Mouse (Mus musculus) liver, adult 2 months (tissue): ENCODE data around the gene Tanc1.

ENCODE experiments used
- CTCF ChIP-seq: fragments of 200-500 bp; IDR thresholded peaks from 2 replicates; pipeline ENCODE4 v1.5.1; 2011; ENCODE audit warnings: low read depth, low read length, control low read depth
- POLR2A ChIP-seq: fragments of 200-500 bp; IDR thresholded peaks from 2 replicates; pipeline ENCODE4 v1.6.1; 2011; ENCODE audit warnings: low read length, control low read depth; ENCODE audit not compliant: insufficient read depth; ENCODE audit errors: extremely low read depth

DNA sequence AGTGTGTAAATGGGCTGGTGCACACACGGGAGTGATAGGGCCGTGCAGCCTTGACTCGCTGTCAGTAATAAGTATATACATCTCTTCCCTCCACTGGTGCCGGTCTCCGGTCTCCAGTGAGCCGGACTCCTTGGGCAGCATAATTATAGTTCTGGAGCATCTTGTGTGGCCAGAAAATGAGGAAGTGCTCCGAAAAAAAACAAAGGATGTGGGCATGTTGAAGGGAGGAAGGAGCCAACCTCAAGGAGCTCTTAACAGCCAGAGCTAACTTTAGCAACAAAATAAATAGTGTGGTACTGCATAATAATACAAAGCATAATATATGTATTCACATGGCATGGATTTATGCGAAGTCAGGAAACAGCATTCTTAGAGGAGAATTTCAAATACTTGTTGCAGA lies 30.9 kb downstream of the Tanc1 start:
- TF ChIP-seq CTCF (no peak), POLR2A (no peak)
